Mouse (Mus musculus) testis, postnatal 14 days (tissue): ENCODE results near the gene Slc13a5.

ENCODE experiments used
- DNase-seq: peaks from one replicate; pipeline ENCODE4 v3.0.0; 2021; ENCODE audit warnings: low spot score

Slc13a5 gene

DNA sequence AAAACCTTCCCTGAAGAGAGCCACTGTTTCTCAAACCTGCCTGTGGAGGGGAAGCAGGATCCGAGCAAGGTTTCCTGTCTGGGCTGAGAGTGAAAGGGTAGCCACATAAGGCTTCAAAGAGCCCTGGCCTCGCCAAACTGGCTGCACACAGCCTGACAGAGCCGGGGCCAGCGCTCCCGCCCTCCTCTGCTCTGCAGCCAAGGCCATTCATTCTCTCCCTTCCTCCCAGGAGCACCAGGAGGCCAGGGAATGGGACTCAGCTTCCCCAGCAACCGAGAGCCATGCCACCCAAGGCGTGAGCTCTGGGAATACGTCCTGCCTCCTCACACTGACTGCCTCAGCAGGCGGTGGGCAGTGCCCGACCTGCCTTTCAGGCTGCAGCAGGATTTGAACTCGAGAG is 1.5 kb downstream of the Slc13a5 start:
- DNase-seq: no peak

DNA sequence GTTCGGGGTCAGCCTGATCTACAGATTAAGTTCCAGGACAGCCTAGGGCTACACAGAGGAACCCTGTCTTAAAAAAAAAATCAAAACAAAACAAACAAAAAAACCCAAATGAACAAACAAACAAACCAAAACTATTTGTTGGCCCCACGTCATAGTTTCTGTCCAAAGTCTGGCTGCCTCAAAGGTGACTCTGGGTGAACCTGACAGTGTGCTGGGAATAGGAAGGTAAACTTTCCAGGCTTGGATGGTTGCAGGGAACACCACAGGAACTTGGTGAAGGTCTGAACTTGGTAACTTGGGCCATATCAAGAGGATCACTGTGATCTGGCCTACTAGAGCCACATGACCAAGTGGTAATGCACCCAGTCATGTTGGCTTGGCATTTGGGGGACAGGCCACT is 10.6 kb downstream of the Slc13a5 start:
- DNase-seq: no peak

DNA sequence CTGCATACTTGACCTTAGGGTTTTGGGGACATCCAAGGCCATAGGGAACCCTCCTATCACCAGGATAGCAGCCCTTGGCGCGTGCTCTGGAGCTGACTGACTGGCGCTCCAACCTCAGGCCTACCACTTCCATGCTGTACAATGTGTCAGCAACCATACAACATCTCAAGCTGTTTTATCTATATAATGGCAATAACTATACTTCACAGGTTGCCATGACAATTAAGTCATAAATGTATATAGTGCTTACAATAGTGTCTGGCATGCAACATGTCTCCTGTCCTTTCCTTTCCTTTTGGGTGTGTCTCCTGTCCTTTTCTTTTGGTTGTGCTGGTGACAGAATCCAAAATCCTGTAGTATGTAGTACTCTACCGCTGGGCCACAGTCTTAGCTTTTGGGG is 11.4 kb downstream of the Slc13a5 start:
- no peak for DNase-seq

DNA sequence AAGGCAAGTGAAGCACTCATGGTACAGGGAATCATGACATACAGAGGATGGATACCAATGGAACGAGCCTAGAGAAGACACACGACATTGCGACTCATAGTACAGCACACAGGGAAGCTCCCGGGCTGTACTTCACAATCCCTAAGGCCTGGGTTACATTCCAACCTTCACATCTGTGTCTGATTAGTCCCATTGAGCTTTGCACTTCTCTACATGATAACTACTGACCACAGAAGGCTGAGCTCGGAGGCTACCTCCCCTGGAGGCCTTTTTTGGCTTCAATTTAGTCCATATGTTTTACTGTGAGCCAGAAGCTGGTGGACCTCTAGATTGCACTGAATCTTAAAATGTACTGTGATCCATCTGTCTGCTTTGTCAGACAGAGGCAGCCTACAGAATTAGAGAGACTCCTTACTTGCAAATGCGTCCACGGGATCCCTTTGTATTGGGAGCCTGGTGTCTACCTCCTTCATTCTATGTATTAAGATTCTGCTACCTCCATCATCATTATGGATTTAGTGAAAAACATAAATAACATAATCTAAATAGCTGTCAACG is 21.7 kb downstream of the Slc13a5 start:
- no peak for DNase-seq

DNA sequence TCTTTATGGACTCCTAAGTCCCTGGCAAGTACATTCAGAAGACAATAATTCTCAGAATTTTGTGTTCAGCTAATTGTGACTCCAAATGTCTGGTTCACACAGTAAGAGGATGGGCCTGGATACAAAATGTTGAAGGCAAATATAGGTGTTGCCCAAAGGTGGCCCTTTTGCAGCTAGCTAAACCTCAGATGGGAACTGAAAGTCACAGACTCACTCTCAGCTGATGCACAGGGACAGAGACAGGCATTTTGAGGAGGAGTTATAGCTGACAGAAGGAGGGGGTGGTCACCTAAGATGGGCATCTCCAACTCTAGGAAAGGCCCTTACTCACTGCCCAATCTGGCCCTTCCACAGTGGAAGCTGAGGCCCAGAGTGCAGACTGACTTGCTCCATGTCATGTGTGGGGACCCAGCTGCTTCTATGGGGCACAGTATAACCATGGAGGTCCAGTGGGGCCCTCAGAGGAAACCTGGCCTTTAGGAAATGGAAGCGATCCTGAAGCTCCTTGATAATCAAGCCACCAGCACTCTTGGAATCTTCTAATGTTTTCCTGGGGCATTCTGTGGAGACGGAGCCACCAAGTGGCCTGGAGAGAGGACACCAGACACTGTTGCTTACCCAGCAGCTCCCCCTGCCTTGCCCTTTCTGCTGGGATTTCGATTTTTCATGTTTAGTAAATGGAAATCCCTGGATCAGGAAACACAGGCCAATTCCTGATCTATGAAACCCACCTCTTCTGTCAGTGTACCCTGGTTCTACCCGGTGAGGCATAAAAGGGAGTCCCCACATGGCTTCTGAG is 26.8 kb downstream of the Slc13a5 start:
- DNase-seq: no peak

DNA sequence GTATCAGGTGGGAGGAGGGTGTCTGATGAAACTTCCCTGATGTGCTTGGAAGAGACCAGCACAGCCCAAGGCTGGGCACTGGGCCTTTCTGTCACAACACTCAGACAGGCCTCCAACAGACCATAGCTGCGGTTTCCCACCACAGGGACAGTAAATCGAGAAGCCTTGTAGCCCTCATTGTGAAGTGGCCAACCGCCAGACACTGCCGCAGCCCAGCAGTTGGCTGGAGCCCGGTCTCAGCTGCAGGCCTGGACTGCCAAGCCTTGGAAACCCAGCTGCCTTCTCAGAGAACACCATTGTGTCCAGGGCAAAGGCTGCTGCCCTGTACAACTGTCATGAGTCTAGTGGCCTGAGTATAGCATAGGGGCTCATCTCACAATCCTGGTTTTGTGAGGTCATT is 33.0 kb downstream of the Slc13a5 start:
- DNase-seq: no peak

DNA sequence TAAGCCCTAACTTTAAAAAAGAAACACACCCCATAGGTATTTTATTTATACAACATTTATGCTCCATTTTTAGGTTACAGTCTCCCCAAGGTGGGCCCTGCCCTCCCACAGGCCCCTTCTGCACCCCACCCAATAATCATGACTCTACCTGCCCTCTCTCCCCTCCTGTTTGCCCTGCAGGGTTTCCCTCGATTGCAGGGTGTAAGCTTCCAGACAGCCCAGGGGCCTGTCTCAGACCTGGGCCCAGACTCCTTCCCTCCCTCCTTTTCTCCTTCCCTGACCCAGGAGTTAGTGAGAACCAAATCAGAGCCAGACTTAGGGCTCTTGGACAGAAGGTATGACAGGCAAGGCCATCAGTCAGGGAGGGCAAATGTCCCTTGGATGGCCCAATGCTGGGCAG is 34.0 kb downstream of the Slc13a5 start:
- DNase-seq: no peak

DNA sequence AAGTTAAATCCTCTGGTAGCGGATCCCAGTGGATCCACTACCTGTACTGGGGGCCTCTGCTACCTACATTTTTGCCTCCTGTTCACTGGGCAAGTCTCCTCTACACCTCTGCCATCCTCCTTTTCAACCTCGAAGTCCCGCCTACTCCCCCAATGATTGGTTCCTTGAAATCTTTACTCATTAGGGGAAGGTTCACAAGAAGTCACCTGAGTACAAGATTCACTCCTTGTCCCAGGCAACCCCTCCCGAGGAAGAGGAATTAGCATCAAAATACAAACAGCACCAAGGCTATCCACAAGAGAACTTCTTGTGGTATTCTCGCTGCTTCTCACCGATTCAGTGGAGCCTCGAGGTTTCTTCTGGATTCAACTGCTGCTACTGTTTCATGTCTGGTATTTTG is 35.0 kb downstream of the Slc13a5 start:
- DNase-seq: no peak

DNA sequence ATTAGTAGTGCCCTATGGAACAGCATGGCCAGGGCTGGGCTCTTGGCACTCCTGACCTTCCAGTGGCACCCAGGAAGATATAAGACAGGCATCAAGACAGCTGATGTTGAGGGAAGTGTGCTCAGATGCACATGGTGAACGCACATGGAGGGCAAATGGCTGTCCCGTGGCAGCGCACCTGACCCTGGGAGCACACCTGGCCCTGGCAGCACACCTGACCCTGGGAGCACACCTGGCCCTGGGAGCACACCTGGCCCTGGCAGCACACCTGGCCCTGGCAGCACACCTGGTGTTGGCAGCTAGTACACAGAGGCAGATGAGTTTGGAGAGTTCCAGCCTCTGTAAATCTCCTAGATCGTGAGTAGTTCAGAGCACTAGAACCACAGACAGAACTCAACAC is 38.5 kb downstream of the Slc13a5 start:
- no peak for DNase-seq

DNA sequence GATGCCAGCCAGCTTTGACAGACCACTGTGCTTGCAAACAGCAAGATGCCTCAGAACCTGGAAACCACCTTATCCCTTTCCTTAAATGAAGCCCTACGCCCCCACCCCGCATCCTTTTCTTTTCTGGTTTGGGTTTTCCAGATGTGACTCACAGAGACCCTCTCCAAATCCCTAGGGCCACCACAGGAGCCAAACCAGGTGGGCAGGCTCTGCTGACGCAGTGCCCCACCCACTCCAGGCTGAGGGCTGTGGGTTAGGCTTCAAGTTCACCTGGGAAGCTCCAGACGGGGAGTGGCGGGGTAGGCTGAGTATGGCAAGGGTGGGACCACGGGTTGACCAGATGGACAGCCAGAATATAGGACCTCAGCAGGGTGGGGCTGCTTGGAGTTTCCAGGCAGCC is 40.1 kb downstream of the Slc13a5 start:
- DNase-seq: no peak

DNA sequence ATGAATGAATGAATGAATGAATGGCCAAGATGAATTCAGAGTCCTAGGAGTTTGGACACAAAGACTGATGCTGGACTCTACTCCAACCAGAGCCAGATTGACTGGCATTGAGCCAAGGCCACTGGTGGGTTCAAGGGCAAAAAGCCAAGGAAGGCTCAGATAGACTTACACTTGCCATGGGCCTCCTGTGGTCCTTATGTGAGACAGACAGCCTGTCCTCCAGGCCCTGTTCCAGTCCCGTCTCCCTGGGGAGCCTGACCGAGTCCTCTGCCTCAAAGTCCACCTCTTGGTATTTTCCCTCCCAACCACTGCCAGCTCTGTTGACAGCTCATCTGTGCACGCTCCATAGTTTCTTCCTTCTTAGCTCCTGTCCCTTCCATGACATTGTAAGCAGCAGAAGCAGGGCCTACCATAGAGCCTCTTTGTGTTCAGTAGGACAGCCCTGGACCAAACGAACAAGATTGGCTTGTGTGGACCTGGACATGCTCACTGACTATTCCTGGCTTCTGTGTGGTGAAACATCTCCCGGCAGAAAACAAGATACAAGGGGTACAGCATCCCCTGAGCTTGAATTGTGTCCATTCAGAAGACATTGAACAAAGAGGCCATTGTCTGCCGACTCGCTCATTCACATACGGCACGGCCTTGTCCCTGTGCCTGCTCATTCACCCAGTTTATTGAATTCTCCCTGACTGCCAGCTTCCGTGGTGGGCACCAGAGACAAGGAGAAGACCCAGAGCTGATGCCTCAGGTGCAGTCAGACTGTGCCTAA is 40.8 kb downstream of the Slc13a5 start:
- no peak for DNase-seq

DNA sequence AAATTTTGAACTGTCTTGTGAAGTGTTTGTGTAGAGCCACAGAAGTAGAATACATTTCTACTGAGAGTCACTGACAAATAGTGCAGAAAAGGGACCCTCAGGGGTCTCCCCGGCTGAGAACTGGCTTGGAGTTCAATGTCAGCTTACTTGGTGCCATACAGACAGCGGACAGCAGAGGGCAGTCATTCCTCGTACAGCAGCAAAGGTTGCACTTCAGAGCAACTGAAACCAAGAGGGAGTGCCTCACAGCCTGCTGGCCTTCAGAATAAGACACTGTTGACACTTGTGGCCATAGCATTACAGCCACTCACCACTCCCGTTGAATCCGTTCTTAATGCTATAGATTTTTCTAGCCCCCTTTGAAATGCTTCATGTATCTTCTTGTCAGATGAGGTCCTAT is 42.2 kb downstream of the Slc13a5 start:
- no peak for DNase-seq

DNA sequence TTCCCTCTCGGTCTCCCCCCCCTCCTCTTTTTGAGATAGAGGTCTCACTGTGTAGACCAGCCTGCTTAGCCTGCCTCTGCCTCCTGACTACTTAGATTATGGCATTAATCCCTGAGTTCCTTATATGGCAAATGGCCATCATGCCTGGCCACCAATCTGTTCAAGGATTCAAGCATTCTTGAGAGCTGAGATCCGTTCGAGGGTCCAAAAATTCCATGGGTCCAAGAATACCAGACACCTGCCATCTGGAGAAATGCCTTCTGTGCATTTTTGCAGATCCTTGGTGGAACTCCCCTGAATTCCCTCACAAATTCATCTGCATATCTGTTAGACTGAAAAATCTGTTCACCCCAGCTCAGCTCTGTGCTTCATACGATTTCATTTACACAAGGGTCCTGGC is 43.6 kb downstream of the Slc13a5 start:
- no peak for DNase-seq

DNA sequence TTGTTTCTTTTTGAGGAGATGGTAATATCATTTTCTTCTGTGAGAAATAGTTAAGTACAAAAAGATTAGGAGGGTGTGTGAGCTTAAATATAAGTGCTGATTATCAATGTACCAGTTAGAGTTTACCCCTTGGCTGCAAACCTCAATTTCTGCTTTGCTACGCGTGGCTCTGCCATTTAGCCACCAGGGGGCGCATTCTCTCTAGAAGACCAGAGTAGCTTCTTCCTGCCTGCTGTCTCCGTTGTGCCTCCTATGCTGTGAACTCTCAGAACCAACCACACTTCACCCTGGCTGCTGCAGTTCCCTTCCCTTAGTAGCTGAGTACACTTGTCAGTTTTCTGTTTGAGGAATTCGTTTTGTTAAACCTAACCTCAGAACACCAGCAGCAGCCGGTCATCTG is 45.7 kb downstream of the Slc13a5 start:
- peak; percentile 65 for DNase-seq

DNA sequence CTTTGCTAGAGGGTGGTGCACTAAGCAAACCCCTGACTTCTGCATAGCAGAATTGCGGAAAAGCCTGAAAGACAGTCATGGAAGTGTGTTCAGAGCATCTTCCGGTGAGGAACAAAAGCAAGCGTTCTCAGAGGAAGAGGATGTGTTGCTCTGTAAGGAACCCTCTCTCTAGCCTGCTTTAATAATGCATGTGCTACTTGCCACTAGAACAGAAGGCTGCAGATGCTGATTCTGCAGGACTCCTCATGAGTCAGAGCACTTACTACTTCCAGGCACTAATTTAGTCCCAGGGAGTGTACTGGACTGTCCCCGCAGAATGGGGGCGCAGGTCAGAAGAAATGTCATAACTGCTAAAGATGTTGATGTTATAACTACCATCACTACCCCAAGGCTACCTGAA is 49.9 kb downstream of the Slc13a5 start:
- DNase-seq: no peak

DNA sequence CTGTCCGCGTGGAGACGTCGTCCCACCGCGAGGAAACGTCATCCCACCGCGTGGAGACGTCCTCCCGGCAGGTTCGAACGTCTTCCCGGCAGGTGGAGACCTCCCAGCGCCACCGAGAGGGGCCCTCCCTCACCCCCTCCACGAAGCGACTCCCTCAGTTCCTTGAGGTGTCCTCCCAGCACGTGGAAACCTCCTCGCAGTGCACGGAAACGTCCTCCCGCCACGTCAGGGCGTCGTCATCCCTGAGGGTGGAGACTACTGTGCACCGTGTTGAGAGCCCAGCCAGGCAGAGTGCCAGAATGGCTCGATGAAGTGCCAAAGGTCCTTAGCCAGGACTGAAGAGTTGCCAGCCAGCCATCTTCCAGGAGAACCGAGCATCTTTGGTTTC is 51.6 kb downstream of the Slc13a5 start, which contains the start of gene Med31:
TSS of gene Med31 (minus strand) at position 183 of the 388 bp plus-strand sequence.
- DNase-seq: peak; percentile 79

DNA sequence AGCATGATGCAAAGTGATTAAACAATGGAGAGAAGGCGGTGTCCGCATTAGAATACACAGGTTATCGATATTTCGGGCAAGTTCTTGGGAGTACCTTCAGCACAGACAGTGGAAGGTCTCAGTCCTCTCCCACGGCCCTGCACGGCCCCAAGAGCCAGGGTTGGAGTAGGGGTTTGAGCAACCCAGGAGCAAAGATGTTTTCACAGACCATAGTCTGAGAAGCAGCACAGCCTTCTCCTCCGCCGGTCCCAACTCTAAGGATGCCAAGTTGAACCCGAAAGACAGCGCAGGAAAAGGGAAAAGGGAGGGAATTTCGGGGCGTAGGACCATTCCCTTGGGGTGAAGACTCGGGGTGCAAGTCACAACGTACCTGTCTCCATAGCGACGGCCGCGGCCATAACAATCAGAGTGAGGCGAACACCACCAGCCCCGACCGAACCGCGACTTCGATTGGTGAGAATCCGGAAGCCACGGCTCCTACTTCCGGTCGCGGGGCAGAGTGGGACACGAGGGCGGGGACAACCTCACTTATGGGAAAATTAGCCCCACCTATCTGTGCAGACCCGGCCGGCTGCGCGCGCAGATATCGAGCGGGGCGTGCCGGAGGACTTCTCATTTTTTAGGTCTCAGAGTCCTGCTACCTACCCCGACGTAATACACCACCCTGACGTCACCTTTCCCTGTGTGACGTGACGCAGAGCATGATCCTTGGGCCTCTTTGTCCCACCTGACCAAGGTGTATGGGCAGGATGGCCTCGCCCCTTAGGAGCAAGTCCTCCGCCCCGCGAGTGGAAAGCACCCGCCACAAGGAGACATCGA is 52.2 kb downstream of the Slc13a5 start:
- DNase-seq: peak; percentile 95

DNA sequence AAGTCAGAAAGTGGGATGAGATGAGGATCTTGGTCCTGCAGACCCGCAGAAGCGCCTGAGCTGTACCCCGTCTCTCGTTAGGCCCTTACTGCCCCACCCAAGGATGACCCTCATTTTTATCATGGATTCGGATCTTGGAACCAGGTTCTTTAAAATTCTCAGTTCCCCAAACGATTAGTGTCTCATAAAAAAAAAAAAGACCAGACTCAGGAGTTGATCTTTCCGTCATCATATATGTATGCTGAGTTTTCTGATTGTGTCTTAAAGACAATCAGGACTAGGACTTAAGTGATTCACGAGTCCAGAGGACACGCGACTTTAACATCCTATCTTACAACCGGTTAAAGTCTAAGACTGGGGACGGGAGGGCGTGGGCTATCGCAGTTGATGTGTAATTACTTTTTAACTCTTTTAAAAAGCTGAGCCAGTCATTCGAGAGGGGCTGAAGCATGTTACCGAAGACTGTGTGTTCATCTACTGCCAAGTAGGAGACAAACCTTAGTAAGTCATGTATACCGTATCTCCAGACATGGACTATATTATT is 59.1 kb downstream of the Slc13a5 start:
- no peak for DNase-seq

DNA sequence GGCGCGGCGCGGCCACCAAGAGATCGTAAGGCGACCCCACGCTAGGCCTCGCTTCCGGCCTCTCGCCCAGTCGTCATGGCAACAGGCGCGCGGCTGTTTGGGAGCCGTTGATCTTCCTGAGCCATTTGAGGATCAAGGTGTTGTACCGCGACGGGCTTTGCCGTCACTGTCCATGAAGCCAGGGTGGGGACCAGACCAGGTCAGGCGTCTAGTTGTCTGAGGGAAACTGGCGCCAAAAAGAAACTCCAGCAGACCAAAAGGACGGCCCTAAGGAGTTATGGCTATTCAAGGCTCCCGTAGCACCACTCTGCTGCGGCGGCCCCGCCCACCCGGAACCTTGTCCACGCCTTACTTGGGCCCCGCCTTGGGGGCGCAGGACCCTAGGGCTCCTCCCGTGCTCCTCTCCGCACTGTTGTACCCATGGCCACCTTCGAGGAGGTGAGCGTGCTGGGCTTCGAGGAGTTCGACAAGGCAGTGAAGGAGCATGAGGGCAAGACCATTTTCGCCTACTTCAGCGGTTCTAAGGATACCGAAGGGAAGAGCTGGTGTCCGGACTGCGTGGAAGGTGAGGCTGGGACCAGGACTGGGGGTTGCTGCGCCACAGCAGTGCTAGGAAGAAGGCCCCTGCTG is 59.7 kb downstream of the Slc13a5 start, which contains the start of the genes 4933427D14Rik and Txndc17:
TSS of gene 4933427D14Rik (minus strand) at position 256 of the 630 bp plus-strand sequence.
TSS of gene Txndc17 (plus strand) at position 344 of the 630 bp plus-strand sequence.
- peak; percentile 91 for DNase-seq

DNA sequence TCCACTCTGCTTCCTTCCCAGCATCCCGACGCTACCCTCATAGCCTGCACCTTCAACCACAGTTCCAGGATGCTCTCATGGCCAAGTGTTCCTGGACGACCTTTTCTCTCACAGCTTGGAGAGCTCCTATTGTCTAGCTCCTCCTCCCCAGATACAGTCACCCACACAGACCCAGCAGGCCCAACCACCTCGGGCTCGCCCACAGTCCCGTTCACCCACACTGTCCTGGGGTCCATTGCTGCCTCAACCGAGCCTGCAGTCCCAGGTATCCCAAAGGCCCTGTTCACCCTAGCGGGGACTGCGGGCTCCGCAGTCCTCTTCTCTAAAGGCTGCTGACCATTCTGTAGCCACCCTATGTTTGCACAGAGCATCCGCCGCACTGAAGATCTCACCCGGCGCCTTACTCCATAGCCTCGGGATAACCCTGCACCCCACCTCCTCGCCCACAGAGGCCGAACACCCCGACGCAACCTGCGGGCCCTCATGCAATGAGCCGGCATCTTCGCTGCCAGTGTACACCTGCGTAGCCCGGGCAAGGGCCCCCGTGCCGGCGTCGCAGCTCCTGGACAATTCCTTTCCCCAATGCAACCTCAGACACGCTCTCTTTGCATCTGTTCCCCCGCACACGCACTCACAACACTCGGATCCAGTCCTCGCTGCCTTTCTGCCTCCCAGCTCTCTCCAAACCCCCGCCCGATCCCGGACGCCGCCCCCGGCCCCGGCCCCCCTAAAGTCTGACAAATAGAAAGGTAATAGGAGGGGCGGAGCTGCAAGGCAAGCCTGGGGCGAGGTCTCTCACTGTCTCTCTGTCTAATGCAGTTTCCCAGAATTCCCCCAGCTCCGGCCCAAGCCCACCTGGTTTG is 60.5 kb downstream of the Slc13a5 start, which contains the start of gene Gm43951:
TSS of gene Gm43951 (minus strand) at position 500 of the 863 bp plus-strand sequence.
- DNase-seq: no peak
